Mouse (Mus musculus) cerebellum, postnatal 4 days (tissue): ENCODE results near the gene Nlrc5.

Source experiments
- DNase-seq, 2 experiments: peaks; one replicate each; pipeline ENCODE4 v3.0.0; 2022; ENCODE audit warnings: low spot score in 2 of 2, mixed read lengths in 1 of 2

The Nlrc5 gene

DNA sequence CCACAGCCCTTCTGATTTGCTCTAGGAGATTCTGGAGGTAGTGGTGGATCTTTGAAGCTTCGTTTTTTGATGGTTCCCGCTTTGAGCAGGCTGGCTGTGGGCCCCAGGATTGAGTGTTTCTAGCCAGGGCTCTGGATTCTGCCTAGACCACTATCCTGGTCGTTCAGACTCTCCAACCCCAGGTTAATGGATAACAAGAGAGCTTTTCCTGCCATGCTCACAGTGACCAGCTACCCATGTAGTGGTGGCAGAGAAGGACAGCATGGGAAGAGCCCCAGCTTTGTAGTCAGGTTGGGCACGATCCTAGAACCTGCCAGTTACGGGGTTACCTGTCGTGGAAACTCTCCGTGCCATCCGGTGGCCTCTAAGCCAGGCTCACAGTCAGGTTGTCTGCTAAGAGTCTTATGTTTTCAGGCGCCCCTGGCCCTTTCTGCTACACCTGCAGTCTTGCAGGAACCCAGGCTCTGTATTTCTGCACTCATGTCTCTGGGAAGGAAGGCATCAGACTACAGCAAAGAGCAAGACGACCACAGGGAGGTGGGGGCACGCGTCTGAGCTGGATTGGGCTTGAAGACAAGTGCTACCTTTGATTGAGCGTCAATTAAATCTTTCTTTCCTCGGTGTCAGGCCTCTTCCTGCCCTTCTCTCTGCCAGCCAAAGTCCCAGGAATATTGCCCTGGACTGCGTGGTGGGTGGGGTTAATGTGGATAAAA lies 132.4 kb downstream of the Nlrc5 start:
- DNase-seq = no peak

DNA sequence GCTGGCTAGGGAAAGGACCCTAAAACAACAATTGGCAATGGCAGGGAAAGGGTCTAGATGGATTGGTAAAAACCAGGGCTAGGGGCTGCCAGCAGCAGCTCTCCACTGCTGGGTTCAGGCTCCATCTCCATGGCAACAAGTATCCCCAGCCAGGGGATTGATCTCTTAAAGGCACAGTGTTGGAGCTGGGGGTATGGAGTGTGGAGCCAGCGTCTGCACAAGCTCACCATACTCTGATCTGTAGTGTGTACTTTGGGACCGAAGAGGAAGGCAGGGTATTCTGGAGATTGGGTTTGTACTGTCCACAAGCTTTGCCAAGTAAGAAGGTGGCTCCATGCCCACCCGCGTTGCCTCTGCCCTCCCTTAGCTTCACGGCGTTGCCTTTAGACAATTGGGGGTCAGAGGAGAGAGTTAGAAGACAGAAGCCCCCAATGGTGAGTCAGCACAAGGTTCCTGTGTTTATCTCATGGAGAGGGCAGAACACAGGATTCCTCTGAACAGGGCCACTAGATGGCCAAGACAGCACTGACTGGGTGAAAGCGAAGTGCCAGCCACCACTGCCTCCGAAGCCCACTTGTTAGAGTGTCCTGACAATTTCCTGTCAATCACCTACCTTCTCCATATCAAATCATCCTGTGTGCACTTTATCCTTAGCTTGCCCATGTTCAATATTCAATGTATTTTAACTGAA lies 133.1 kb downstream of the Nlrc5 start:
- peak in 1 of 2 experiments; percentile 51 for DNase-seq

DNA sequence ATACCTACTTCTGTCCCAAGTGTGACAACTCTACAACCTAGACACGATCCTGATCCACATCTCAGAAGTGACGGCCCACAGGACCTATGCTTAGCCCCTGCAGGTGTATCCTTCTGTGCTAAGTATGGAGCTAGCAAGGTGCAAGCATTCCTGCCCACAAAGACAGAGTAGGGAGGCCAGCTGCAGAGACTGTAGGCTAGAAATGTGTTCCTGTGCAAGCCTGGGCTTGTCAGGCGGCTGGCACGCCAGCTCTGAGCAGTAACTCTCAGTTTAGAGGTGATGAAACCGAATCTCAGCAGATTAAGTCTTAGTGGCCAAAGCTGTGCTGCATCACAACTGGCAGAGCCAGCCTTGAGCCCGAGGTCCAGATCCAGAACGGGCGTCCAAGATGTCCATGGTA lies 133.9 kb downstream of the Nlrc5 start:
- DNase-seq = no peak

- DNase-seq = no peak
Measured at GRCm38 (mm10) chr8:94569419-94569818, 135.3 kb downstream of the Nlrc5 start.

GRCm38 (mm10) chr8:94571896-94572295 lies 137.7 kb downstream of the Nlrc5 start:
- no peak for DNase-seq

DNA sequence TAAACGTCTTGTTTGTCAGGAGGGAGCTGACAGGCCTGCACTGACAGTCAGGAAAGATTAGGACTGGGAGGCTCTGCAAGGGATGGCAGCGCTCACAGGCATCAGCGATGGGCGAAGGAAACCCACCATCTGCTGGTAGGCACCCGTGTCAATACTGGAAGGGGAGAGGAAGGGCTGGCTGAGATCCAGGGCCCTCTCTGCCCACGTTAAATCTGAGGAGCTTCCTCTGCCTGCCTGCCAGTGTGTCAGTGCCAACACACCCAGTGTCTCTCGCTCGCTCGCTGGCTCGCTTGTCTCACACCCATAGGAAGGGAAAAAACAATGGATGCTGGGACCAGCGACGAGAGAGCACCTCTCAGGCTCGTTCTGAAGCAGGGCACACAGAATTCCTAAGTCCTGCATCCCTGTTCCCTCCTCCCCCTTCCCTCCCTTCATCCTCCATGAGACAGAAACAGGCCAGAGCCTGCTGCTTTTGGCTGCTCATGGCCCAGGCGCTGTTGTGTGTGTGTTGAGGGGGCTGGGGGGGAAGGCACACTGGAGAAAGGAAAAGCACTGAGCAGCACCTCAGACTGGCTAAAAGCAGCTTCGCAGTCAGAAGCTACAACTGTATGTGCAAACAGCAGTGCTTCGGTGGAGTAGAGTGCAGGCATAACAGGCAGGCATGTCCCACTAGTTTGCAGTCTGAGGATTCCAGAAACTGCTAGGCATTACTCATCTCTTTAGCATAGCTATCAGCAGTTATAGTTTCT lies 140.2 kb downstream of the Nlrc5 start:
- peak; percentile 52 to 88 for DNase-seq

DNA sequence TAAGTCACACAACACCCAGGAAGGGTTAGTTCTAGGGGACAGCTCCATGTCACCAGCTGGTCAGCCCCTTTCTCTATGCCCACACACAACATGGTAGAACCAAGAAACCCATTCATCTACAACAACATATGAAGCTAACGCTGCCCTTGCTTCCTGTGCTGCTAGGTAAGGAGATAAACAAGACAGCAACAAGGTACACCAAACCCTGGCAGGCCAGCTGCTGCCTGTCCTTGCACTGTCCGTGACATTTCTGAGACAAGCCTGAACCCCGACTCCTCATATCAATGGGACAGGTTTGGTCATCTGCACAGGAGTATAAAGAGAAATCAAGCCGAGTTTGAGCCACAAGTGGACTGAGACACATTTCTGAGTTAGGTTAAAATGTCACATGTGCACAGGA lies 141.0 kb downstream of the Nlrc5 start:
- DNase-seq = no peak
